Mouse (Mus musculus): ENCODE results near the gene Xylt1. TPM values are rescaled to one million over a fixed set of nuclear protein-coding genes. Genes with fewer than 3 reads are reported as not detected.

Gene Xylt1
- polyA plus RNA-seq, 1 experiment from 2014 or later: 1.8 TPM

GRCm38 (mm10) chr7:117397877-117398276 is 17.1 kb downstream of the Xylt1 start:
- H3K4me3 ChIP-seq (replicated peaks): no peak overlapping the region
- no peak overlapping the region for H3K4me2 ChIP-seq
- H3K9ac ChIP-seq (replicated peaks): no peak overlapping the region

DNA sequence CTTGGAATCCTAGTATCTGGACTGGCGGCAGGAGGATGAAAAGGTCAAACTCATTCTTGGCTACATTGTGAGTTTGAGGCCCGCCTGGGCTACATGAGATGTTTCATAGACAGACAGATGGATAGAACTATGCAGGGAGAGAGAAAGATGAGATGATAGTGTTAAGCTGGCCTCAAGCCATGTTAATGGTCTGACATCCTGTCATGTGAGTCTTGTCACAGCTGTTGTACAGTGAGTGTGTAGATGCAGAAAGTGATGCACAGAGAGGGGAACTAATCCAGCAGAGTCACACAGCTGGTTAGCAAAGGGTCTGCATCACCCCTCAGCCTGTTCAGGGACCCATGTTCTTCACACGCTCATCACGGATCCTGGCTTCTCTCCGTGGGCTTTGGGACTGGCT is 19.2 kb downstream of the Xylt1 start:
- Histone ChIP-seq H3K9me3 (no peaks in the 10 kb centered on the region), H3K4me3 (replicated peaks) (no peak overlapping the region), H3K4me2 (no peak overlapping the region), H3K4me1 (replicated peaks) (no peaks in the 10 kb centered on the region), H3K27ac (no peak overlapping the region), H3K27me3 (no peaks in the 10 kb centered on the region), H3K9ac (replicated peaks) (no peak overlapping the region), H3K36me3 (no peaks in the 10 kb centered on the region)
- no peak for ATAC-seq (ENCODE audit: insufficient number of reproducible peaks, insufficient read depth, low FRiP score, low TSS enrichment, low read depth)
- WGBS: 90% methylated on average over 5 of the region's 5 CpGs

More at GRCm38 (mm10) chr7:117397877-117398276, 17.1 kb downstream of the Xylt1 start:
- no peaks in the 10 kb centered on the region for H3K27me3 ChIP-seq
- H3K9me3 ChIP-seq: no peaks in the 10 kb centered on the region
- no peak for ATAC-seq (ENCODE audit: insufficient number of reproducible peaks, insufficient read depth, low FRiP score, low TSS enrichment, low read depth)
- no peaks in the 10 kb centered on the region for H3K36me3 ChIP-seq
- WGBS: 89% methylated on average over 6 of the region's 6 CpGs
- H3K4me1 ChIP-seq (replicated peaks): 0 out of 2 replicates have a peak, but pooled peaks cover 6% of the 10 kb centered on the region
- no peak overlapping the region for H3K27ac ChIP-seq

- Histone ChIP-seq H3K36me3 (no peaks in the 10 kb centered on the region), H3K4me3 (replicated peaks) (no peak overlapping the region), H3K4me2 (no peak overlapping the region), H3K27ac (no peak overlapping the region), H3K9ac (replicated peaks) (no peak overlapping the region), H3K4me1 (replicated peaks) (no peaks in the 10 kb centered on the region), H3K9me3 (no peaks in the 10 kb centered on the region), H3K27me3 (no peaks in the 10 kb centered on the region)
- 84% methylated on average over 4 of the region's 4 CpGs for WGBS
- ATAC-seq (ENCODE audit: insufficient number of reproducible peaks, insufficient read depth, low FRiP score, low TSS enrichment, low read depth): no peak
Measured at GRCm38 (mm10) chr7:117401581-117401980, 20.8 kb downstream of the Xylt1 start.

DNA sequence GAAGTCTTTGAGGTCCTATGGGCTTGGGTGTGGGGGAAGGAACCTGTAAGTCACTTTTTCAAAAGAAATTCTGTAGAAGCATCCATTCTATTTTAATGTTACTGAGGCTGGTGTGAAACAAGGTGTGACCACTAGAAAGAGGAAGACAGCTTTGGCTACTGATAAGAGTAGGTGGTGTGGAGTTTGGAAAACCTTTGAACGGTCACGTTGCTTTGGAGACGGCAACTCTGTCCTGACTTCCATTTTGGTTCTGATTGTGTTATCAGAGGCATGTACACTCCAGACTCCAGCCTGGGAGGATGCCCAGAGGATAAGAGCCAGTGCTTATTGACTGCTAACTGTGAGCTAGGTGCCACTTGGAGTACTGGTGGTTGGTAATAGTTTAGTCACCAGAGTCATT is 25.6 kb downstream of the Xylt1 start:
- H3K4me2 ChIP-seq: no peak overlapping the region
- H3K36me3 ChIP-seq: no peaks in the 10 kb centered on the region
- no peak for ATAC-seq (ENCODE audit: insufficient number of reproducible peaks, insufficient read depth, low FRiP score, low TSS enrichment, low read depth)
- no peaks in the 10 kb centered on the region for H3K27me3 ChIP-seq
- WGBS: 83% methylated on average over 3 of the region's 3 CpGs
- H3K4me1 ChIP-seq (replicated peaks): no peaks in the 10 kb centered on the region
- H3K9me3 ChIP-seq: no peaks in the 10 kb centered on the region
- H3K27ac ChIP-seq: no peak overlapping the region
- no peak overlapping the region for H3K9ac ChIP-seq (replicated peaks)
- no peak overlapping the region for H3K4me3 ChIP-seq (replicated peaks)

GRCm38 (mm10) chr7:117409268-117409988 is 28.6 kb downstream of the Xylt1 start:
- no peak for ATAC-seq (ENCODE audit: insufficient number of reproducible peaks, insufficient read depth, low FRiP score, low TSS enrichment, low read depth)
- Histone ChIP-seq H3K9ac (replicated peaks) (no peak overlapping the region), H3K4me3 (replicated peaks) (no peak overlapping the region), H3K27ac (no peak overlapping the region), H3K36me3 (no peaks in the 10 kb centered on the region), H3K27me3 (no peaks in the 10 kb centered on the region), H3K9me3 (no peaks in the 10 kb centered on the region), H3K4me2 (no peak overlapping the region), H3K4me1 (replicated peaks) (peaks cover 5% of the 10 kb centered on the region; the same call in 1 of the 2 replicates)
- WGBS: 91% methylated on average over 8 of the region's 8 CpGs

- no peak overlapping the region for H3K9ac ChIP-seq (replicated peaks)
- ATAC-seq (ENCODE audit: insufficient number of reproducible peaks, insufficient read depth, low FRiP score, low TSS enrichment, low read depth): no peak
- peaks cover 5% of the 10 kb centered on the region; the same call in 1 of the 2 replicates for H3K4me1 ChIP-seq (replicated peaks)
- H3K9me3 ChIP-seq: no peaks in the 10 kb centered on the region
- WGBS: 95% methylated on average over 2 of the region's 2 CpGs
- no peak overlapping the region for H3K4me3 ChIP-seq (replicated peaks)
- H3K27ac ChIP-seq: no peak overlapping the region
- H3K4me2 ChIP-seq: no peak overlapping the region
- no peaks in the 10 kb centered on the region for H3K36me3 ChIP-seq
- H3K27me3 ChIP-seq: no peaks in the 10 kb centered on the region
Measured at GRCm38 (mm10) chr7:117411874-117412273, 31.1 kb downstream of the Xylt1 start.

GRCm38 (mm10) chr7:117412405-117412804 is 31.6 kb downstream of the Xylt1 start:
- Histone ChIP-seq H3K9me3 (no peaks in the 10 kb centered on the region), H3K27ac (no peak overlapping the region)
- no peak for ATAC-seq (ENCODE audit: insufficient number of reproducible peaks, insufficient read depth, low FRiP score, low TSS enrichment, low read depth)

GRCm38 (mm10) chr7:117414341-117415008 is 33.7 kb downstream of the Xylt1 start:
- no peaks in the 10 kb centered on the region for H3K9me3 ChIP-seq
- H3K4me3 ChIP-seq (replicated peaks): no peak overlapping the region
- no peaks in the 10 kb centered on the region for H3K27me3 ChIP-seq
- 72% methylated on average over 12 of the region's 12 CpGs for WGBS
- no peak; the same call in 1 of the 2 replicates for ATAC-seq (ENCODE audit: insufficient number of reproducible peaks, insufficient read depth, low FRiP score, low TSS enrichment, low read depth)
- no peak overlapping the region for H3K27ac ChIP-seq
- H3K9ac ChIP-seq (replicated peaks): no peak overlapping the region
- no peak overlapping the region for H3K4me2 ChIP-seq
- peaks cover 5% of the 10 kb centered on the region; the same call in 1 of the 2 replicates for H3K4me1 ChIP-seq (replicated peaks)
- no peaks in the 10 kb centered on the region for H3K36me3 ChIP-seq

More at GRCm38 (mm10) chr7:117412405-117412804, 31.6 kb downstream of the Xylt1 start:
- H3K4me1 ChIP-seq (replicated peaks): peaks cover 5% of the 10 kb centered on the region; the same call in 1 of the 2 replicates
- H3K36me3 ChIP-seq: no peaks in the 10 kb centered on the region
- H3K4me2 ChIP-seq: no peak overlapping the region
- H3K27me3 ChIP-seq: no peaks in the 10 kb centered on the region
- no peak overlapping the region for H3K4me3 ChIP-seq (replicated peaks)
- H3K9ac ChIP-seq (replicated peaks): no peak overlapping the region
- 82% methylated on average over 5 of the region's 5 CpGs for WGBS

DNA sequence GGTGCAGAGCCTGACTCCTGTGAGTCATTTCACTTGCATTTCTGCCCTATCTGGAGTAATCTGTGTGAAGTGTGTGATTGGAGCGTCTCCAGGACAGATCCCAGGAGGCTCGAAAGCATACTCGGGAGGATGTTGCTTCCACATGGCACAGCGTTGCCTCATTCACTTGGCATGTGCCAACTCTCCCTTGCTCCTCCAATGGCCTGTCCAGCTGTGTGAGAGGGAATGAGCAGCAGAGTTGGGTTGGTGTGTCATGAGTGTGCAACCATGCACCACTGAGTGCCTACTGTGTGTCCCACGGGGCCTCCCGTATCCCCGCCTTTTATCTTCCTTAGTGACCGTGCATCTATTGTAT is 34.2 kb downstream of the Xylt1 start:
- Histone ChIP-seq H3K4me3 (replicated peaks) (no peak overlapping the region), H3K9me3 (no peaks in the 10 kb centered on the region), H3K4me1 (replicated peaks) (peaks cover 5% of the 10 kb centered on the region), H3K9ac (replicated peaks) (no peak overlapping the region), H3K27me3 (no peaks in the 10 kb centered on the region), H3K4me2 (no peak overlapping the region), H3K27ac (no peak overlapping the region), H3K36me3 (no peaks in the 10 kb centered on the region)
- ATAC-seq (ENCODE audit: insufficient number of reproducible peaks, insufficient read depth, low FRiP score, low TSS enrichment, low read depth): no peak
- 94% methylated on average over 8 of the region's 8 CpGs for WGBS

- Histone ChIP-seq H3K4me2 (no peak overlapping the region), H3K4me3 (replicated peaks) (no peak overlapping the region), H3K9me3 (no peaks in the 10 kb centered on the region), H3K9ac (replicated peaks) (no peak overlapping the region), H3K4me1 (replicated peaks) (peaks cover 25% of the 10 kb centered on the region), H3K27ac (no peak overlapping the region), H3K27me3 (no peaks in the 10 kb centered on the region), H3K36me3 (no peaks in the 10 kb centered on the region)
- 66% methylated on average over 5 of the region's 5 CpGs for WGBS
- no peak for ATAC-seq (ENCODE audit: insufficient number of reproducible peaks, insufficient read depth, low FRiP score, low TSS enrichment, low read depth)
Measured at GRCm38 (mm10) chr7:117419041-117419440, 38.3 kb downstream of the Xylt1 start.

DNA sequence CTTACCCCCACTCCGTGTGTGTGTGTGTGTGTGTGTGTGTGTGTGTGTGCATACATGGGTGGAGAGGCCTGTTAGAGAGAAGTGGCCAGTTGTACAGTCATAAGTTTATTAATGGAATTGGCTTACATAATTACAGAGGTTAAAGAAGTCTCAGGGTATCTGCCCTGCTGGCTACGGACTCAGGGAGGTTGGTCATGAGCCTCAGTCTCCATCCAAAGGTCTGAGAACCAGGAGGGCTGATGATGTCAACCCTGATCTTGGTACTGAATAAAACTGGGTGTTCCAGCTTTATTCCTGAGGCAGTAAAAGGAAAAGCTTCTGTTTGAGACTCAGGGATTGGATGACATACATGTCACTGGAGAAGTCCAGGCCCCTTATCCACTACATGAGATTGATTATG is 39.1 kb downstream of the Xylt1 start:
- no peak for ATAC-seq (ENCODE audit: insufficient number of reproducible peaks, insufficient read depth, low FRiP score, low TSS enrichment, low read depth)
- Histone ChIP-seq H3K36me3 (no peaks in the 10 kb centered on the region), H3K4me3 (replicated peaks) (no peak overlapping the region), H3K4me1 (replicated peaks) (peaks cover 28% of the 10 kb centered on the region), H3K4me2 (no peak overlapping the region), H3K27me3 (no peaks in the 10 kb centered on the region), H3K27ac (no peak overlapping the region), H3K9me3 (no peaks in the 10 kb centered on the region), H3K9ac (replicated peaks) (no peak overlapping the region)
- 82% methylated on average over 2 of the region's 2 CpGs for WGBS
